ENCODE assay signal across 27 mouse cellular contexts in the genomic region with DNA sequence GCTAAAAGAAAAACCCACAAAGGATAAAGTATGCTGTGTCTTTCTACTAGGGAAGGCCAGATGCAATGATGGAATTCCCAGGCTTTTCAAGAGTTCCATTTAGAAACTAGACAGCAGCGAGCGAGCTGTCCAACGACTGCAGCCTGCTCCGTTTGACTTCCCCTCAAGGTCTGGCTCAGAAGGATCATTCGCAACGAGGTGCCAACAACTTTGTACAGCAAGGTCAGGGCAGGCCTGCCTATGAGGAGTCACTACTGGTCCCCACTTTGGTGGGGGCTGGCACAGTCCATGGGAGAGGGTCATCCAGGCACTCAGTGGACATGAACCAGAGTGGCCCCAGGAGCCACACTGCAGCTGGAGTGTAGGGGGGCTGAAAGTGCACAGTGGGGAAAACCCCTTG.
"Had no signal": no experiment of that assay in that cellular context is flagged by ENCODE, and none has a peak within 500 bp of the region (broad histone marks: within the 10 kb centered on the region; RNA-seq: fewer than 3 reads in every experiment).

No protein-coding gene starts in this region.

- H3K4me1 ChIP-seq: hindbrain, embryonic 10.5 days; hindbrain, embryonic 12.5 days; intestine, embryonic 15.5 days; limb, embryonic 13.5 days had no signal

- H3K27ac ChIP-seq: gastrocnemius, adult 2 months; heart, embryonic 10.5 days; hindbrain, embryonic 10.5 days; hindbrain, embryonic 12.5 days; hindbrain, embryonic 14.5 days; intestine, embryonic 15.5 days; layer of hippocampus, adult 2 months; left cerebral cortex, adult 2 months; limb, embryonic 13.5 days; liver, embryonic 13.5 days; liver, embryonic 15.5 days had no signal

- H3K4me3 ChIP-seq: gastrocnemius, adult 2 months; heart, embryonic 10.5 days; heart, embryonic 12.5 days; hindbrain, embryonic 10.5 days; hindbrain, embryonic 12.5 days; intestine, embryonic 15.5 days; layer of hippocampus, adult 2 months; left cerebral cortex, adult 2 months; limb, embryonic 13.5 days; liver, embryonic 13.5 days; liver, embryonic 15.5 days had no signal

- H3K27me3 ChIP-seq: heart, embryonic 12.5 days; hindbrain, embryonic 12.5 days; intestine, embryonic 15.5 days; limb, embryonic 13.5 days; liver, embryonic 13.5 days; liver, embryonic 15.5 days had no signal

- DNase-seq: gastrocnemius, adult 2 months; gastrocnemius, postnatal 10 days; gastrocnemius, postnatal 25 days; heart, adult 18-20 months; heart, postnatal 10 days; heart, postnatal 4 days; kidney, adult 18-20 months; kidney, adult 8-10 months; kidney, postnatal 10 days; kidney, postnatal 25 days; kidney, postnatal 4 days; liver; liver, embryonic 13.5 days had no signal

- ATAC-seq: hindbrain, embryonic 16.5 days; inflammation-experienced regulatory T-cells, adult 6 months; intestine, embryonic 15.5 days; intestine, postnatal 0 days had no signal

- H3K4me2 ChIP-seq: heart, embryonic 12.5 days; hindbrain, embryonic 12.5 days; hindbrain, embryonic 14.5 days; intestine, embryonic 15.5 days; limb, embryonic 13.5 days; liver, embryonic 11.5 days; liver, embryonic 13.5 days; liver, embryonic 15.5 days had no signal

- H3K9ac ChIP-seq: heart, embryonic 12.5 days; hindbrain, embryonic 12.5 days; hindbrain, embryonic 14.5 days; intestine, embryonic 15.5 days; limb, embryonic 13.5 days; liver, embryonic 13.5 days; liver, embryonic 15.5 days had no signal

- H3K9me3 ChIP-seq: heart, embryonic 10.5 days; hindbrain, embryonic 10.5 days; hindbrain, embryonic 12.5 days; intestine, embryonic 15.5 days; limb, embryonic 13.5 days; liver, embryonic 13.5 days; liver, embryonic 15.5 days had no signal
